Mouse (Mus musculus) CH12.LX (cell line): ENCODE results near the gene Cenpb. TPM values are rescaled to one million over a fixed set of nuclear protein-coding genes. Genes with fewer than 3 reads are reported as not detected.

Source experiments
- DNase-seq: peaks from one replicate; pipeline ENCODE4 v3.0.0-alpha.2; 2013; ENCODE audit errors: extremely low read depth
- H3K27ac ChIP-seq: 2 replicates; pipeline ENCODE4 v1.5.1; 2012; ENCODE audit warnings: low read depth, mild to moderate bottlenecking, control low read depth, moderate library complexity; ENCODE audit not compliant: insufficient read depth
- H3K27me3 ChIP-seq: replicated peaks from 2 replicates; pipeline ENCODE3; 2012; ENCODE audit warnings: inconsistent platforms
- H3K36me3 ChIP-seq, 2 experiments: replicated peaks in 1 of 2; 2 replicates each; pipeline versions ENCODE3 to v1.6.1; 2012; ENCODE audit warnings: inconsistent platforms in 1 of 2, low read length in 1 of 2, mild to moderate bottlenecking in 1 of 2, mixed read lengths in 1 of 2, moderate library complexity in 1 of 2; ENCODE audit not compliant: control insufficient read depth in 1 of 2, insufficient read depth in 1 of 2
- H3K4me1 ChIP-seq, 2 experiments: 2 replicates each; pipeline ENCODE4 v1.6.1; 2012; ENCODE audit warnings: inconsistent platforms in 1 of 2, moderate library complexity in 1 of 2; ENCODE audit not compliant: insufficient read depth in 2 of 2, control insufficient read depth in 1 of 2
- H3K4me2 ChIP-seq: 2 replicates; pipeline ENCODE4 v1.6.1; 2012; ENCODE audit warnings: low read depth, mild to moderate bottlenecking, control low read depth; ENCODE audit not compliant: poor library complexity, insufficient read depth, severe bottlenecking
- H3K4me3 ChIP-seq, 3 experiments: fragments of 150-350 bp in 1 of 3; sonication (generic) in 1 of 3; replicated peaks in 1 of 3; 2 replicates each; pipeline versions ENCODE3 to v1.5.1; 2011 to 2012; ENCODE audit warnings: low read depth in 2 of 3, low read length in 2 of 3, mild to moderate bottlenecking in 2 of 3, moderate library complexity in 2 of 3, control low read depth in 1 of 3, improper control_type of control experiment in 1 of 3, inconsistent platforms in 1 of 3, mixed read lengths in 1 of 3; ENCODE audit not compliant: poor library complexity in 1 of 3
- H3K79me2 ChIP-seq: replicated peaks from 2 replicates; pipeline ENCODE4 v1.6.1; 2012; ENCODE audit warnings: mild to moderate bottlenecking, moderate library complexity; ENCODE audit not compliant: control insufficient read depth, poor library complexity, insufficient read depth, severe bottlenecking; ENCODE audit errors: extremely low read depth
- H3K9ac ChIP-seq: 2 replicates; pipeline ENCODE4 v1.6.1; 2012; ENCODE audit warnings: low read depth, mild to moderate bottlenecking, control low read depth, moderate library complexity; ENCODE audit not compliant: insufficient read depth
- H3K9me3 ChIP-seq: replicated peaks from 2 replicates; pipeline ENCODE3; 2012; ENCODE audit warnings: low read length, inconsistent platforms, mixed read lengths
- CHD1 ChIP-seq: IDR thresholded peaks from 2 replicates; pipeline ENCODE4 v1.6.1; 2012; ENCODE audit warnings: low read depth, low read length, improper control_type of control experiment, inconsistent platforms
- CHD2 ChIP-seq: IDR thresholded peaks from 2 replicates; pipeline ENCODE4 v1.6.1; 2011; ENCODE audit warnings: low read length, improper control_type of control experiment
- CTCF ChIP-seq, 2 experiments: IDR thresholded peaks in 1 of 2; conservative IDR thresholded peaks in 1 of 2; 2 replicates each; pipeline ENCODE4 v1.5.1; 2011 to 2012; ENCODE audit warnings: low read depth in 2 of 2, low read length in 2 of 2, improper control_type of control experiment in 1 of 2, inconsistent platforms in 1 of 2, mild to moderate bottlenecking in 1 of 2, moderate library complexity in 1 of 2
- E2F4 ChIP-seq: IDR thresholded peaks from 2 replicates; pipeline ENCODE4 v1.6.1; 2011; ENCODE audit warnings: low read depth, low read length, improper control_type of control experiment; ENCODE audit not compliant: insufficient replicate concordance
- ELF1 ChIP-seq: IDR thresholded peaks from 2 replicates; pipeline ENCODE4 v1.6.1; 2014; ENCODE audit warnings: low read depth, mild to moderate bottlenecking, inconsistent platforms, low read length, improper control_type of control experiment
- EP300 ChIP-seq: IDR thresholded peaks from 2 replicates; pipeline ENCODE4 v1.6.1; 2011; ENCODE audit warnings: low read length, improper control_type of control experiment
- GABPA ChIP-seq: IDR thresholded peaks from 2 replicates; pipeline ENCODE4 v1.6.1; 2012; ENCODE audit warnings: low read depth, low read length, improper control_type of control experiment, inconsistent platforms; ENCODE audit not compliant: insufficient replicate concordance
- HCFC1 ChIP-seq: IDR thresholded peaks from 2 replicates; pipeline ENCODE4 v1.6.1; 2012; ENCODE audit warnings: low read depth, mild to moderate bottlenecking, inconsistent platforms, low read length, improper control_type of control experiment
- IRF4 ChIP-seq: IDR thresholded peaks from 2 replicates; pipeline ENCODE4 v1.6.1; 2014; ENCODE audit warnings: low read depth, mild to moderate bottlenecking, inconsistent platforms, low read length, improper control_type of control experiment
- JUND ChIP-seq: conservative IDR thresholded peaks from 2 replicates; pipeline ENCODE4 v1.6.1; 2011; ENCODE audit warnings: low read depth, low read length, improper control_type of control experiment
- KAT2A ChIP-seq: IDR thresholded peaks from 2 replicates; pipeline ENCODE4 v1.6.1; 2012; ENCODE audit warnings: low read length, improper control_type of control experiment, inconsistent platforms; ENCODE audit not compliant: insufficient replicate concordance
- MAX ChIP-seq: IDR thresholded peaks from 2 replicates; pipeline ENCODE4 v1.6.1; 2011; ENCODE audit warnings: low read length, improper control_type of control experiment
- MAZ ChIP-seq: IDR thresholded peaks from 2 replicates; pipeline ENCODE4 v1.6.1; 2012; ENCODE audit warnings: low read depth, mild to moderate bottlenecking, inconsistent platforms, low read length, improper control_type of control experiment, moderate library complexity
- NELFE ChIP-seq: IDR thresholded peaks from 2 replicates; pipeline ENCODE4 v1.6.1; 2011; ENCODE audit warnings: low read depth, low read length, improper control_type of control experiment
- PAX5 ChIP-seq: IDR thresholded peaks from 2 replicates; pipeline ENCODE4 v1.6.1; 2012; ENCODE audit warnings: low read length, inconsistent platforms, mixed read lengths
- POLR2A ChIP-seq: IDR thresholded peaks from 2 replicates; pipeline ENCODE4 v1.6.1; 2011; ENCODE audit warnings: low read depth, mild to moderate bottlenecking, improper control_type of control experiment, low read length
- RAD21 ChIP-seq: IDR thresholded peaks from 2 replicates; pipeline ENCODE4 v1.6.1; 2011; ENCODE audit warnings: low read depth, mild to moderate bottlenecking, low read length, improper control_type of control experiment, moderate library complexity
- SIN3A ChIP-seq: IDR thresholded peaks from 2 replicates; pipeline ENCODE4 v1.6.1; 2012; ENCODE audit warnings: low read length, improper control_type of control experiment, inconsistent platforms
- SMC3 ChIP-seq: IDR thresholded peaks from 2 replicates; pipeline ENCODE4 v1.6.1; 2011; ENCODE audit warnings: low read depth, low read length, improper control_type of control experiment
- UBTF ChIP-seq: IDR thresholded peaks from 2 replicates; pipeline ENCODE4 v1.6.1; 2012; ENCODE audit warnings: low read depth, mild to moderate bottlenecking, inconsistent platforms, low read length, improper control_type of control experiment, moderate library complexity
- USF1 ChIP-seq: IDR thresholded peaks from 2 replicates; pipeline ENCODE4 v1.6.1; 2014; ENCODE audit warnings: low read depth, mild to moderate bottlenecking, inconsistent platforms, low read length, improper control_type of control experiment
- USF2 ChIP-seq: conservative IDR thresholded peaks from 2 replicates; pipeline ENCODE4 v1.6.1; 2011; ENCODE audit warnings: low read depth, low read length, improper control_type of control experiment
- ZMIZ1 ChIP-seq: IDR thresholded peaks from 2 replicates; pipeline ENCODE4 v1.6.1; 2012; ENCODE audit warnings: low read depth, mild to moderate bottlenecking, inconsistent platforms, low read length, improper control_type of control experiment
- dilution Hi-C: fragments of 300-500 bp; cut with MboI; formaldehyde crosslinking; loops from 2 replicates; pipeline ENCODE4 v1.14.3; 2020; ENCODE audit warnings: low sequenced_read_pairs; ENCODE audit not compliant: extremely low pct_unique_long_range_greater_than_20kb, extremely low pct_ligation_motif_present
- in situ Hi-C: fragments of 300-500 bp; cut with MboI; formaldehyde crosslinking; loops from 3 replicates; pipeline ENCODE4 v1.14.3; 2019; ENCODE audit warnings: low sequenced_read_pairs, low pct_ligation_motif_present, low pct_unique_long_range_greater_than_20kb, mixed read lengths
- polyA plus RNA-seq: library from polyadenylated mRNA; unstranded; fragments of >175 nt; gene quantifications from 2 replicates; pipeline ENCODE4 v1.2.1, GENCODE M21; 2012; ENCODE audit warnings: low read depth; ENCODE audit not compliant: insufficient read length
- total RNA-seq, 2 experiments: library from RNA; depleted of rRNA; stranded (reverse); fragments of 300-350 nt in 1 of 2; fragments of >200 nt in 1 of 2; gene quantifications; 2 replicates each; pipeline ENCODE4 v1.2.3; 2012 to 2014

Cenpb gene
- total and polyA plus RNA-seq, 3 experiments = 18.1 to 26.6 (median 24.4) TPM

GRCm38 (mm10) chr2:131225178-131225577 is 45.3 kb upstream of the Cenpb start:
- Histone ChIP-seq H3K27ac (no peak overlapping the region), H3K79me2 (no peaks in the 10 kb centered on the region), H3K4me2 (no peak overlapping the region), H3K4me3 (no peak overlapping the region), H3K9me3 (peaks cover 2% of the 10 kb centered on the region), H3K36me3 (no peaks in the 10 kb centered on the region), H3K4me1 (peaks cover 6 to 10% of the 10 kb centered on the region in 2 experiments), H3K27me3 (peaks cover 5% of the 10 kb centered on the region), H3K9ac (no peak overlapping the region)
- in situ Hi-C loops (no loop called here), dilution Hi-C loops (no loop called here)
- no peak for TF ChIP-seq EP300
- TF ChIP-seq IRF4 = no peak
- TF ChIP-seq PAX5 = no peak
- no peak for TF ChIP-seq CHD2
- no peak for TF ChIP-seq JUND
- TF ChIP-seq ELF1 = no peak
- no peak for TF ChIP-seq MAZ
- TF ChIP-seq NELFE = no peak
- no peak for TF ChIP-seq USF1
- no peak for TF ChIP-seq CTCF (conservative IDR thresholded peaks at IDR 0.05 in 1 of 2, IDR thresholded peaks at IDR 0.05 in 1 of 2; ENCODE audit: low read depth in 2 of 2, low read length in 2 of 2)
- no peak for TF ChIP-seq CHD1
- TF ChIP-seq SIN3A = no peak
- TF ChIP-seq USF2 = no peak
- no peak for TF ChIP-seq UBTF
- TF ChIP-seq GABPA = no peak
- TF ChIP-seq POLR2A = no peak
- no peak for DNase-seq

- DNase-seq = no peak
- H3K27ac ChIP-seq = no peak overlapping the region
These were observed 43.7 kb upstream of the Cenpb start for GRCm38 (mm10) chr2:131223569-131223968.

More at GRCm38 (mm10) chr2:131223569-131223968, 43.7 kb upstream of the Cenpb start:
- Histone ChIP-seq H3K27me3 (peaks cover 5% of the 10 kb centered on the region), H3K9me3 (peaks cover 2% of the 10 kb centered on the region), H3K9ac (no peak overlapping the region), H3K4me1 (peaks cover 6 to 10% of the 10 kb centered on the region in 2 experiments), H3K4me3 (no peak overlapping the region)
- dilution Hi-C loops (no loop called here), in situ Hi-C loops (no loop called here)
- TF ChIP-seq E2F4 (no peak), ZMIZ1 (no peak), CHD1 (no peak), SIN3A (no peak), HCFC1 (no peak), SMC3 (no peak), KAT2A (no peak), RAD21 (no peak), POLR2A (no peak), MAX (no peak)
- TF ChIP-seq, all 38 proteins: peak for 0
- Histone ChIP-seq H3K79me2 (no peaks in the 10 kb centered on the region), H3K4me2 (no peak overlapping the region), H3K36me3 (no peaks in the 10 kb centered on the region)
